Mouse (Mus musculus) kidney, adult 2 months (tissue): ENCODE measurements around the gene F13b.

Experiments
- CTCF ChIP-seq: fragments of 200-500 bp; conservative IDR thresholded peaks from 2 replicates; pipeline ENCODE4 v1.5.1; 2011; ENCODE audit warnings: low read depth, mild to moderate bottlenecking, control low read depth, low read length, moderate library complexity, mixed read lengths; ENCODE audit not compliant: insufficient read depth, insufficient read length
- POLR2A ChIP-seq: fragments of 200-500 bp; IDR thresholded peaks from one replicate; pipeline ENCODE4 v1.6.1; 2011; ENCODE audit warnings: low read depth, low read length, control low read depth

DNA sequence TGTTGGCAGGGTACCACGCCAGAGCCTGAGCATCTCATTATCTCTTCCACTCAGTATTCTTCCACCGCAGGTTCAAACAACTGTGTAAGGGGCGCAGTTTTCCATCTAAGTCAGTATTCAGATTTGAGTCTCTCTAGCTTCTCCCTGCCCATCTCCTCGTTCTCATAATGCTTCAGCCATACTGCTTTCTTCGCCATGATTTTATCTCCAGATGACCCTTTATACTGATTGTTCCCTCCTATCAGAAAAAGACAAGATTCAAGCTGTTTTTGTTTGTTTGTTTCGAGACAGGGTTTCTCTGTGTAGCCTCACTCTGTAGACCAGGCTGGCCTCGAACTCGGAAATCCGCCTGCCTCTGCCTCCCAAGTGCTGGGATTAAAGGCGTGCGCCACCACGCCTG is 13.1 kb downstream of the F13b start:
- TF ChIP-seq CTCF (no peak), POLR2A (no peak)
